ENCODE assay signal across 16 mouse cellular contexts in genomic region chr6:71911686-71912450, GRCm38 (mm10). TPM values are rescaled to one million over a fixed set of nuclear protein-coding genes. Genes with fewer than 3 reads are reported as not detected.
A peak's percentile ranks its signal among the peaks of the same experiment; 100 is the strongest.
DNase-seq lines count a peak whose midpoint lies in the region; ATAC-seq lines count a peak whose summit lies in the region.
"Had no signal": no experiment of that assay in that cellular context is flagged by ENCODE, and none has a peak within 500 bp of the region (broad histone marks: within the 10 kb centered on the region; RNA-seq: fewer than 3 reads in every experiment).

No protein-coding gene starts in this region.

- H3K4me1 ChIP-seq in heart, embryonic 10.5 days: peaks cover 20% of the 10 kb centered on the region
- peaks cover 35% of the 10 kb centered on the region for H3K4me1 ChIP-seq in liver, embryonic 12.5 days
- H3K4me1 ChIP-seq in hindbrain, embryonic 13.5 days (replicated peaks): peaks cover 23% of the 10 kb centered on the region
- peaks cover 14% of the 10 kb centered on the region; the same call in 1 of the 2 replicates for H3K4me1 ChIP-seq in intestine, embryonic 15.5 days (replicated peaks)

- peaks cover 35% of the 10 kb centered on the region for H3K36me3 ChIP-seq in heart, embryonic 10.5 days
- peaks cover 45% of the 10 kb centered on the region for H3K36me3 ChIP-seq in liver, embryonic 12.5 days
- peaks cover 32% of the 10 kb centered on the region for H3K36me3 ChIP-seq in hindbrain, embryonic 13.5 days
- H3K36me3 ChIP-seq in intestine, embryonic 15.5 days: peaks cover 11% of the 10 kb centered on the region; the same call in 1 of the 2 replicates

- H3K27ac ChIP-seq in heart, embryonic 10.5 days: peak overlapping the region; percentile 78
- H3K27ac ChIP-seq in liver, embryonic 12.5 days: peak overlapping the region; percentile 67
- H3K27ac ChIP-seq in hindbrain, embryonic 13.5 days: no peak overlapping the region
- no peak overlapping the region for H3K27ac ChIP-seq in intestine, embryonic 15.5 days
- H3K27ac ChIP-seq: embryonic facial prominence, embryonic 13.5 days; layer of hippocampus, adult 2 months had no signal

- intact Hi-C loops in heart, postnatal 36 days (cut with DNase I): no loop called here

- H3K4me2 ChIP-seq in liver, embryonic 12.5 days: peak overlapping the region; percentile 80
- no peak overlapping the region for H3K4me2 ChIP-seq in hindbrain, embryonic 13.5 days
- H3K4me2 ChIP-seq in intestine, embryonic 15.5 days (replicated peaks): no peak overlapping the region
- H3K4me2 ChIP-seq: embryonic facial prominence, embryonic 13.5 days had no signal

- H3K4me3 ChIP-seq in heart, embryonic 10.5 days: peak overlapping the region; percentile 13; the same call in 1 of the 2 replicates
- 0 out of 2 replicates have a peak overlapping the region, but pooled peaks have one; percentile 2 for H3K4me3 ChIP-seq in liver, embryonic 12.5 days
- no peak overlapping the region for H3K4me3 ChIP-seq in hindbrain, embryonic 13.5 days
- no peak overlapping the region for H3K4me3 ChIP-seq in intestine, embryonic 15.5 days (replicated peaks)
- H3K4me3 ChIP-seq: embryonic facial prominence, embryonic 13.5 days; layer of hippocampus, adult 2 months; megakaryocyte, embryonic 14.5 days had no signal

- peak; percentile 66 for ATAC-seq in liver, embryonic 12.5 days
- ATAC-seq in hindbrain, embryonic 13.5 days (ENCODE audit: low FRiP score): no peak
- no peak for ATAC-seq in intestine, embryonic 15.5 days
- ATAC-seq: hindbrain, embryonic 16.5 days had no signal

- H3K9ac ChIP-seq in liver, embryonic 12.5 days: no peak overlapping the region; the same call in 1 of the 2 replicates
- H3K9ac ChIP-seq in hindbrain, embryonic 13.5 days: no peak overlapping the region
- H3K9ac ChIP-seq in intestine, embryonic 15.5 days: no peak overlapping the region
- H3K9ac ChIP-seq: embryonic facial prominence, embryonic 13.5 days had no signal

- peak; percentile 48 for DNase-seq in heart, adult 18-20 months
- no peak for DNase-seq in heart, postnatal 36 days
- no peak for DNase-seq in heart, embryonic 10.5 days (ENCODE audit: low spot score)
- DNase-seq in yolk sac, embryonic 10.5 days (ENCODE audit: low spot score): peak; percentile 51
- DNase-seq in thymus, adult 18-20 months: no peak
- DNase-seq: B cell, adult 2 months; gastrocnemius, postnatal 25 days; kidney, adult 8-10 months; lung, adult 2 months had no signal

- no peaks in the 10 kb centered on the region for H3K9me3 ChIP-seq in heart, embryonic 10.5 days
- H3K9me3 ChIP-seq in liver, embryonic 12.5 days (replicated peaks): no peaks in the 10 kb centered on the region
- no peaks in the 10 kb centered on the region for H3K9me3 ChIP-seq in hindbrain, embryonic 13.5 days
- no peaks in the 10 kb centered on the region for H3K9me3 ChIP-seq in intestine, embryonic 15.5 days
- H3K9me3 ChIP-seq: embryonic facial prominence, embryonic 13.5 days; megakaryocyte, embryonic 14.5 days had no signal

- no peaks in the 10 kb centered on the region for H3K27me3 ChIP-seq in heart, embryonic 10.5 days (ENCODE audit: insufficient read depth, poor library complexity, severe bottlenecking)
- no peaks in the 10 kb centered on the region for H3K27me3 ChIP-seq in liver, embryonic 12.5 days (replicated peaks)
- no peaks in the 10 kb centered on the region for H3K27me3 ChIP-seq in hindbrain, embryonic 13.5 days
- no peaks in the 10 kb centered on the region for H3K27me3 ChIP-seq in intestine, embryonic 15.5 days (replicated peaks)
- H3K27me3 ChIP-seq: embryonic facial prominence, embryonic 13.5 days; megakaryocyte, embryonic 14.5 days had no signal

- WGBS in heart, embryonic 10.5 days: 44% methylated on average over 5 of the region's 5 CpGs
- WGBS in liver, embryonic 12.5 days (ENCODE audit: insufficient replicate concordance): 47% methylated on average over 5 of the region's 5 CpGs
- 86% methylated on average over 5 of the region's 5 CpGs for WGBS in hindbrain, embryonic 13.5 days
- 63% methylated on average over 5 of the region's 5 CpGs for WGBS in intestine, embryonic 15.5 days

RNA-seq across cellular contexts. Expression of gene Polr1a, which starts 3.0 kb away (rescaled TPM):
- total RNA-seq in heart, adult 18-20 months (2021): 10 to 100 TPM; 39.9 to 50.0 TPM
- 10 to 100 TPM; 44.5 to 51.4 TPM for total RNA-seq in heart, postnatal 36 days (2021)
- 37.8 and 40.0 TPM in 2 replicates for polyA plus RNA-seq in heart, embryonic 10.5 days (2016; fragmentation: Nextera tagmentation; extraction: Ambion mirVana)
- 30.9 and 33.0 TPM in 2 replicates for polyA plus RNA-seq in liver, embryonic 12.5 days (2016; fragmentation: Nextera tagmentation; extraction: Ambion mirVana)
- polyA plus RNA-seq in hindbrain, embryonic 13.5 days (2015; fragmentation: Nextera tagmentation; extraction: Ambion mirVana): 19.5 and 20.6 TPM in 2 replicates
- 30.2 and 30.8 TPM in 2 replicates for polyA plus RNA-seq in intestine, embryonic 15.5 days (2015; fragmentation: Nextera tagmentation; extraction: Ambion mirVana)

RNA-seq across cellular contexts. Expression of gene Ptcd3, which starts 3.3 kb away (rescaled TPM):
- 100 to 1,000 TPM; 130 to 137 TPM for total RNA-seq in heart, adult 18-20 months (2021)
- 100 to 1,000 TPM; 118 to 133 TPM for total RNA-seq in heart, postnatal 36 days (2021)
- polyA plus RNA-seq in heart, embryonic 10.5 days (2016; fragmentation: Nextera tagmentation; extraction: Ambion mirVana): 140 and 141 TPM in 2 replicates
- polyA plus RNA-seq in liver, embryonic 12.5 days (2016; fragmentation: Nextera tagmentation; extraction: Ambion mirVana): 100 and 102 TPM in 2 replicates
- polyA plus RNA-seq in hindbrain, embryonic 13.5 days (2015; fragmentation: Nextera tagmentation; extraction: Ambion mirVana): 86.1 and 86.5 TPM in 2 replicates
- 104 TPM in 2 replicates for polyA plus RNA-seq in intestine, embryonic 15.5 days (2015; fragmentation: Nextera tagmentation; extraction: Ambion mirVana)

Comparison
In these comparisons a context has a peak if more than half of its experiments do, and no peak if none do; other contexts are left out.
1. DNase-seq: peak in heart, adult 18-20 months (2 of 2) and yolk sac, embryonic 10.5 days (single experiment); none in heart, postnatal 36 days (0 of 2), heart, embryonic 10.5 days (single experiment) and thymus, adult 18-20 months (0 of 2).
2. H3K27ac ChIP-seq: peak in heart, embryonic 10.5 days (single experiment) and liver, embryonic 12.5 days (single experiment); none in hindbrain, embryonic 13.5 days (single experiment) and intestine, embryonic 15.5 days (single experiment).
3. H3K4me3 ChIP-seq: peak in heart, embryonic 10.5 days (single experiment) and liver, embryonic 12.5 days (single experiment); none in hindbrain, embryonic 13.5 days (single experiment) and intestine, embryonic 15.5 days (single experiment).